Mouse (Mus musculus): ENCODE results near the gene Samd15. TPM values are rescaled to one million over a fixed set of nuclear protein-coding genes. Genes with fewer than 3 reads are reported as not detected.

The Samd15 gene
- polyA plus RNA-seq, 1 experiment from 2014 or later: 1.5 TPM

GRCm38 (mm10) chr12:87256629-87257028 is 57.1 kb downstream of the Samd15 start:
- WGBS: 90% methylated on average over 5 of the region's 5 CpGs
- Histone ChIP-seq H3K36me3 (ENCODE audit: control insufficient read depth, insufficient read depth, low read length) (peaks cover 43% of the 10 kb centered on the region), H3K9ac (ENCODE audit: low read length) (no peak overlapping the region), H3K27ac (ENCODE audit: low read length) (no peak overlapping the region), H3K9me3 (ENCODE audit: control insufficient read depth, low read length) (no peaks in the 10 kb centered on the region), H3K4me2 (ENCODE audit: low read depth, low read length) (no peak overlapping the region), H3K4me3 (ENCODE audit: low read length) (no peak overlapping the region), H3K27me3 (ENCODE audit: control insufficient read depth, insufficient read depth, low read depth, low read length) (no peaks in the 10 kb centered on the region), H3K4me1 (replicated peaks; ENCODE audit: control insufficient read depth, insufficient read depth, low read length) (no peaks in the 10 kb centered on the region)
- ATAC-seq (ENCODE audit: low read depth): no peak

GRCm38 (mm10) chr12:87260562-87260961 is 61.0 kb downstream of the Samd15 start:
- H3K36me3 ChIP-seq (ENCODE audit: control insufficient read depth, insufficient read depth, low read length): peaks cover 33% of the 10 kb centered on the region
- no peak overlapping the region for H3K4me2 ChIP-seq (ENCODE audit: low read depth, low read length)
- 0 out of 2 replicates have a peak, but pooled peaks cover 6% of the 10 kb centered on the region for H3K4me1 ChIP-seq (replicated peaks; ENCODE audit: control insufficient read depth, insufficient read depth, low read length)
- no peak overlapping the region for H3K4me3 ChIP-seq (ENCODE audit: low read length)
- no peak overlapping the region for H3K9ac ChIP-seq (ENCODE audit: low read length)
- H3K9me3 ChIP-seq (ENCODE audit: control insufficient read depth, low read length): no peaks in the 10 kb centered on the region
- no peak for ATAC-seq (ENCODE audit: low read depth)
- WGBS: 92% methylated on average over 8 of the region's 8 CpGs
- no peak overlapping the region for H3K27ac ChIP-seq (ENCODE audit: low read length)
- no peaks in the 10 kb centered on the region for H3K27me3 ChIP-seq (ENCODE audit: control insufficient read depth, insufficient read depth, low read depth, low read length)

Other genes with a start within 250 kb of the Samd15 start
- gene Zdhhc22, start 209.3 kb upstream of the Samd15 start, polyA plus RNA-seq (2015; fragmentation: Nextera tagmentation; extraction: Ambion mirVana): 0.14 and 0.15 TPM in 2 replicates
- gene Tmem63c, start 178.4 kb upstream of the Samd15 start, polyA plus RNA-seq (2015; fragmentation: Nextera tagmentation; extraction: Ambion mirVana): 0.13 TPM in 1 of 2 replicates, not detected in the other
- 6.4 and 6.6 TPM in 2 replicates for gene Ngb, start 97.2 kb upstream of the Samd15 start, polyA plus RNA-seq (2015; fragmentation: Nextera tagmentation; extraction: Ambion mirVana)
- gene Gstz1, start 52.6 kb upstream of the Samd15 start, polyA plus RNA-seq (2015; fragmentation: Nextera tagmentation; extraction: Ambion mirVana): 42.6 and 44.2 TPM in 2 replicates
- 15.6 and 15.9 TPM in 2 replicates for gene Pomt2, start 51.8 kb upstream of the Samd15 start, polyA plus RNA-seq (2015; fragmentation: Nextera tagmentation; extraction: Ambion mirVana)
- gene Tmed8, start 731 bp downstream of the Samd15 start, polyA plus RNA-seq (2015; fragmentation: Nextera tagmentation; extraction: Ambion mirVana): 2.4 and 2.7 TPM in 2 replicates
- 0.55 and 0.57 TPM in 2 replicates for gene Noxred1, start 39.0 kb downstream of the Samd15 start, polyA plus RNA-seq (2015; fragmentation: Nextera tagmentation; extraction: Ambion mirVana)
- 40.8 and 41.7 TPM in 2 replicates for gene Vipas39, start 66.5 kb downstream of the Samd15 start, polyA plus RNA-seq (2015; fragmentation: Nextera tagmentation; extraction: Ambion mirVana)
- 202 and 207 TPM in 2 replicates for gene Ahsa1, start 66.8 kb downstream of the Samd15 start, polyA plus RNA-seq (2015; fragmentation: Nextera tagmentation; extraction: Ambion mirVana)
- gene Ism2, start 100.0 kb downstream of the Samd15 start, polyA plus RNA-seq (2015; fragmentation: Nextera tagmentation; extraction: Ambion mirVana): 0.92 and 1.0 TPM in 2 replicates
- 97.4 and 108 TPM in 2 replicates for gene Sptlc2, start 188.6 kb downstream of the Samd15 start, polyA plus RNA-seq (2015; fragmentation: Nextera tagmentation; extraction: Ambion mirVana)
- gene Slirp, start 244.2 kb downstream of the Samd15 start, polyA plus RNA-seq (2015; fragmentation: Nextera tagmentation; extraction: Ambion mirVana): 283 and 303 TPM in 2 replicates
- gene Alkbh1, start 244.3 kb downstream of the Samd15 start, polyA plus RNA-seq (2015; fragmentation: Nextera tagmentation; extraction: Ambion mirVana): 50.1 and 52.3 TPM in 2 replicates